Comparison of ENCODE assay signal across 14 mouse cellular contexts in the genomic region with DNA sequence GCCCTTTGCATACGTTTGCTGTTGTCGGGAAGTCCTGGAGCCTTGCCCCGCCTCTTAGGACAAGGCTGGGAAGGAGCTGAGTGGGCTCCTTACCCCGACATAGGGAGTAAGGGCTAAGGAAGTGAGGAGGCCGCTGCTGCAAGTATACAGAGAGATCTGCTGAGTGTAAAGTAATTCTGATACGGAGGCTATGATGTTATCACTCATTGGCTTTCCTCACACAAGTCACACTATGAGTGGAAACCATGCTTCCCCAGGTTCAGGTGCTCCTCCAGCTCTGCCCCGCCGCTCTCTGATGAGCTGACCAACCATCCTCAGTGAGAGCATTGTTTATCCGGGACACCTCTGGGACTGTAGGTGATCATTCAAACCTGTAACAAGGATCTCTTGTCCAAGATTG. TPM values are rescaled to one million over a fixed set of nuclear protein-coding genes. Genes with fewer than 3 reads are reported as not detected.
DNase-seq lines count a peak whose midpoint lies in the region; ATAC-seq lines count a peak whose summit lies in the region.
"Had no signal": no experiment of that assay in that cellular context is flagged by ENCODE, and none has a peak within 500 bp of the region (broad histone marks: within the 10 kb centered on the region; RNA-seq: fewer than 3 reads in every experiment).

No protein-coding gene starts in this region.

- H3K4me1 ChIP-seq in forebrain, embryonic 10.5 days = peaks cover 38% of the 10 kb centered on the region
- H3K4me1 ChIP-seq in forebrain, embryonic 16.5 days (replicated peaks; ENCODE audit: control insufficient read depth, insufficient read depth, low read length) = peaks cover 30% of the 10 kb centered on the region
- H3K4me1 ChIP-seq in liver, embryonic 11.5 days (replicated peaks; ENCODE audit: control insufficient read depth, insufficient read depth, low read length) = peaks cover 45% of the 10 kb centered on the region
- H3K4me1 ChIP-seq in liver, embryonic 13.5 days (replicated peaks) = peaks cover 83% of the 10 kb centered on the region

- H3K9ac ChIP-seq in forebrain, embryonic 16.5 days (replicated peaks; ENCODE audit: low read depth, low read length) = no peak overlapping the region
- peak overlapping the region; percentile 31; the same call in 1 of the 2 replicates for H3K9ac ChIP-seq in liver, embryonic 11.5 days (ENCODE audit: low read depth, low read length)
- H3K9ac ChIP-seq in liver, embryonic 13.5 days = 0 out of 2 replicates have a peak overlapping the region, but pooled peaks have one; percentile 36
- H3K9ac ChIP-seq: hindbrain, embryonic 12.5 days; kidney, embryonic 15.5 days had no signal

- no peak overlapping the region for H3K4me2 ChIP-seq in forebrain, embryonic 16.5 days (ENCODE audit: low read length)
- peak overlapping the region; percentile 50 for H3K4me2 ChIP-seq in liver, embryonic 11.5 days
- H3K4me2 ChIP-seq in liver, embryonic 13.5 days = peak overlapping the region; percentile 48
- H3K4me2 ChIP-seq: hindbrain, embryonic 12.5 days; kidney, embryonic 15.5 days had no signal

- peak overlapping the region; percentile 20; the same call in 1 of the 2 replicates for H3K27ac ChIP-seq in forebrain, embryonic 10.5 days
- no peak overlapping the region for H3K27ac ChIP-seq in forebrain, embryonic 16.5 days (ENCODE audit: low read length)
- peak overlapping the region; percentile 77 for H3K27ac ChIP-seq in liver, embryonic 11.5 days (ENCODE audit: low read depth, low read length)
- H3K27ac ChIP-seq in liver, embryonic 13.5 days = peak overlapping the region; percentile 75
- H3K27ac ChIP-seq: hindbrain, embryonic 12.5 days; kidney, embryonic 15.5 days had no signal

- WGBS in forebrain, embryonic 10.5 days = 64% methylated on average over 9 of the region's 9 CpGs
- WGBS in forebrain, embryonic 16.5 days = 63% methylated on average over 9 of the region's 9 CpGs
- 54% methylated on average over 9 of the region's 9 CpGs for WGBS in liver, embryonic 11.5 days
- WGBS in liver, embryonic 13.5 days (ENCODE audit: insufficient replicate concordance) = 45% methylated on average over 9 of the region's 9 CpGs

- H3K27me3 ChIP-seq in forebrain, embryonic 10.5 days (ENCODE audit: poor library complexity, severe bottlenecking) = no peaks in the 10 kb centered on the region
- H3K27me3 ChIP-seq in forebrain, embryonic 16.5 days (replicated peaks; ENCODE audit: control insufficient read depth, insufficient read depth, low read length) = no peaks in the 10 kb centered on the region
- no peaks in the 10 kb centered on the region for H3K27me3 ChIP-seq in liver, embryonic 11.5 days (replicated peaks; ENCODE audit: control insufficient read depth, insufficient read depth, low read length)
- H3K27me3 ChIP-seq in liver, embryonic 13.5 days = no peaks in the 10 kb centered on the region
- H3K27me3 ChIP-seq: hindbrain, embryonic 12.5 days; kidney, embryonic 15.5 days had no signal

- no peaks in the 10 kb centered on the region for H3K9me3 ChIP-seq in forebrain, embryonic 10.5 days
- H3K9me3 ChIP-seq in forebrain, embryonic 16.5 days (ENCODE audit: control insufficient read depth, low read length) = no peaks in the 10 kb centered on the region
- no peaks in the 10 kb centered on the region for H3K9me3 ChIP-seq in liver, embryonic 11.5 days (ENCODE audit: control insufficient read depth, low read length)
- no peaks in the 10 kb centered on the region for H3K9me3 ChIP-seq in liver, embryonic 13.5 days (replicated peaks)
- H3K9me3 ChIP-seq: hindbrain, embryonic 12.5 days; kidney, embryonic 15.5 days had no signal

- no peak for DNase-seq in forebrain, embryonic 10.5 days (ENCODE audit: extremely low spot score, low spot score)
- DNase-seq in liver, embryonic 11.5 days (ENCODE audit: low spot score) = no peak
- DNase-seq in liver = no peak
- DNase-seq in CD4-positive helper T cell, adult 2 months (ENCODE audit: low read depth, low spot score) = peak; percentile 65
- DNase-seq in liver, embryonic 13.5 days = no peak
- DNase-seq in urinary bladder, postnatal 25 days (ENCODE audit: low spot score) = no peak
- DNase-seq in adrenal gland, adult 2 months = no peak
- DNase-seq: adrenal gland, adult 8-10 months; lung, postnatal 10 days; retina, postnatal 1 day had no signal

- no peak overlapping the region for H3K4me3 ChIP-seq in forebrain, embryonic 10.5 days
- H3K4me3 ChIP-seq in forebrain, embryonic 16.5 days (replicated peaks; ENCODE audit: low read length) = no peak overlapping the region
- no peak overlapping the region; the same call in 1 of the 2 replicates for H3K4me3 ChIP-seq in liver, embryonic 11.5 days (ENCODE audit: low read depth, low read length)
- peak overlapping the region; percentile 8; the same call in 1 of the 2 replicates for H3K4me3 ChIP-seq in liver, embryonic 13.5 days (replicated peaks)
- H3K4me3 ChIP-seq: erythroblast, embryonic 14.5 days; hindbrain, embryonic 12.5 days; kidney, embryonic 15.5 days had no signal

- H3K36me3 ChIP-seq in forebrain, embryonic 10.5 days (replicated peaks) = peaks cover 17% of the 10 kb centered on the region
- H3K36me3 ChIP-seq in forebrain, embryonic 16.5 days (ENCODE audit: control insufficient read depth, insufficient read depth) = no peaks in the 10 kb centered on the region
- no peaks in the 10 kb centered on the region for H3K36me3 ChIP-seq in liver, embryonic 11.5 days (ENCODE audit: control insufficient read depth, insufficient read depth, low read length)
- H3K36me3 ChIP-seq in liver, embryonic 13.5 days = no peaks in the 10 kb centered on the region
- H3K36me3 ChIP-seq: hindbrain, embryonic 12.5 days; kidney, embryonic 15.5 days had no signal

- no peak for ATAC-seq in forebrain, embryonic 16.5 days
- ATAC-seq in liver, embryonic 11.5 days (replicated peaks; ENCODE audit: low FRiP score) = no peak
- ATAC-seq in liver, embryonic 13.5 days (ENCODE audit: low read depth) = peak; percentile 20; the same call in 1 of the 2 replicates

RNA-seq across cellular contexts. Expression of gene Znrf1, which starts 30.4 kb away (rescaled TPM):
- polyA plus RNA-seq in forebrain, embryonic 10.5 days (2016; fragmentation: Nextera tagmentation; extraction: Ambion mirVana) = 22.8 and 25.3 TPM in 2 replicates
- 66.0 and 70.3 TPM in 2 replicates for polyA plus RNA-seq in forebrain, embryonic 16.5 days (2015; fragmentation: Nextera tagmentation; extraction: Ambion mirVana)
- 24.9 and 27.6 TPM in 2 replicates for polyA plus RNA-seq in liver, embryonic 11.5 days (2014; fragmentation: Nextera tagmentation; extraction: Ambion mirVana)
- 5.3 and 5.7 TPM in 2 replicates for polyA plus RNA-seq in liver, embryonic 13.5 days (2015; fragmentation: Nextera tagmentation; extraction: Ambion mirVana)
- total RNA-seq in adrenal gland, adult 2 months (2021) = 10 to 100 TPM; 34.7 to 37.3 TPM
- 105 and 109 TPM in 2 replicates for polyA plus RNA-seq in adrenal gland, adult 2 months (2012; rRNA removed)

RNA-seq across cellular contexts. Expression of gene Wdr59, which starts 44.4 kb away (rescaled TPM):
- polyA plus RNA-seq in forebrain, embryonic 10.5 days (2016; fragmentation: Nextera tagmentation; extraction: Ambion mirVana) = 5.0 and 5.7 TPM in 2 replicates
- 8.3 and 9.4 TPM in 2 replicates for polyA plus RNA-seq in forebrain, embryonic 16.5 days (2015; fragmentation: Nextera tagmentation; extraction: Ambion mirVana)
- polyA plus RNA-seq in liver, embryonic 11.5 days (2014; fragmentation: Nextera tagmentation; extraction: Ambion mirVana) = 3.1 and 3.8 TPM in 2 replicates
- 1.8 and 2.5 TPM in 2 replicates for polyA plus RNA-seq in liver, embryonic 13.5 days (2015; fragmentation: Nextera tagmentation; extraction: Ambion mirVana)
- 10 to 100 TPM; 10.6 to 12.4 TPM for total RNA-seq in adrenal gland, adult 2 months (2021)
- 5.1 and 7.2 TPM in 2 replicates for polyA plus RNA-seq in adrenal gland, adult 2 months (2012; rRNA removed)
